Comparison of ENCODE assay signal across 15 mouse cellular contexts in genomic region chr11:43313996-43314395, GRCm38 (mm10).
"Had no signal": no experiment of that assay in that cellular context is flagged by ENCODE, and none has a peak within 500 bp of the region (broad histone marks: within the 10 kb centered on the region; RNA-seq: fewer than 3 reads in every experiment).

No protein-coding gene starts in this region.

- H3K4me2 ChIP-seq: kidney, embryonic 15.5 days; liver, embryonic 11.5 days; liver, embryonic 15.5 days; lung, embryonic 14.5 days; midbrain, embryonic 12.5 days; neural tube, embryonic 15.5 days; stomach, embryonic 15.5 days had no signal

- H3K27ac ChIP-seq: kidney, embryonic 15.5 days; left cerebral cortex, adult 2 months; limb, embryonic 10.5 days; liver, embryonic 15.5 days; midbrain, embryonic 12.5 days; neural tube, embryonic 15.5 days; stomach, embryonic 15.5 days had no signal

- DNase-seq: kidney, postnatal 25 days; lung, embryonic 14.5 days; lung, postnatal 10 days; lung, postnatal 4 days; right cerebral cortex, postnatal 4 days; thymus, adult 2 months; thymus, postnatal 25 days had no signal

- H3K9ac ChIP-seq: kidney, embryonic 15.5 days; liver, embryonic 15.5 days; lung, embryonic 14.5 days; midbrain, embryonic 12.5 days; neural tube, embryonic 15.5 days; stomach, embryonic 15.5 days had no signal

- H3K27me3 ChIP-seq: kidney, embryonic 15.5 days; liver, embryonic 15.5 days; midbrain, embryonic 12.5 days; neural tube, embryonic 15.5 days; stomach, embryonic 15.5 days had no signal

- H3K9me3 ChIP-seq: kidney, embryonic 15.5 days; limb, embryonic 10.5 days; liver, embryonic 15.5 days; midbrain, embryonic 12.5 days; neural tube, embryonic 15.5 days; stomach, embryonic 15.5 days had no signal

- H3K36me3 ChIP-seq: kidney, embryonic 15.5 days; limb, embryonic 10.5 days; liver, embryonic 15.5 days; midbrain, embryonic 12.5 days; neural tube, embryonic 15.5 days; stomach, embryonic 15.5 days had no signal

- H3K4me1 ChIP-seq: kidney, embryonic 15.5 days; limb, embryonic 10.5 days; liver, embryonic 15.5 days; neural tube, embryonic 15.5 days; stomach, embryonic 15.5 days had no signal

- H3K4me3 ChIP-seq: kidney, embryonic 15.5 days; left cerebral cortex, adult 2 months; limb, embryonic 10.5 days; liver, embryonic 15.5 days; midbrain, embryonic 12.5 days; neural tube, embryonic 15.5 days; stomach, embryonic 15.5 days had no signal
